Mouse (Mus musculus): Measurements from ENCODE around the gene Dpep3.
A peak's percentile ranks its signal among the peaks of the same experiment; 100 is the strongest.

Gene Dpep3

DNA sequence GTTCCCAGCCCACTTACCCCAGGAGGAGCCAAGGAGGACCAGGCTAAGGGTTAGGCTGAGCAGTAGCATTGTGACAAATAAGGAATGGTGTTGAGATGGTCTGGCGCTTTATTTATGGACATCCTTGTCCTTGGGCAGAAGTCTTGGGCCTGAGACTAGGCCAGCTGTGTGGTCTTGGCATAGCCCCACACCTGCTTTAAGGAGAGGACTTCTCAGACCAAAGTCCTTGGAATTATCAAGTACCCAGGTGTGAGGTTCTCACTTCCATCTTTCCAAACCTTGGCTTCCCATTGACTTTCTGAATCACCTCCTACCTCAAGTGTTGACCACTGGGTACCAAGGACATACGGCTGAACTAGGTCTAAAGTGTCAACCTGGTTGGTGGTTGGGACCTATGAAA is 45.5 kb downstream of the Dpep3 start, which contains the start of gene Ctrl:
Gene Ctrl (minus strand): TSS at position 101 of the 400 bp plus-strand sequence.
- DNase-seq = no peak

DNA sequence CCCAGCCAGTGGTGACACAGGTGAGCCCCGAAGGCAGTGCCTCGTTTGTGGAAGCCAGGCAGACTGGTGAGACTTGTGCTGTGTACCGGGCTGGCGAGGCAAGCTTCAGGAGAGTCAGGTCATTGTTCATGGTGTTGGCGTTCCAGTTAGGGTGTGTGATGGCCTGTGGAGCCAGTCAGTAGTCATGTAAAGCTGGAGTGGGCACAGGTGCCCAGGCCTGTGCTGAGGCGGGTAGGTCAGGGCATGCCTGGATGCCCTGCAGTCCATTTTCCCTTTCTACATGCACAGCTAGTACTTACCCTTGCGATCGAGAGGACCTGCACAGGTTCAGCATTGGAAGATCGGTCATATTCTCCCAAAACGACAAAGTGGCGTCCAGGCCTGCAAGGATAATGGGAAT is 46.7 kb downstream of the Dpep3 start:
- DNase-seq = no peak

DNA sequence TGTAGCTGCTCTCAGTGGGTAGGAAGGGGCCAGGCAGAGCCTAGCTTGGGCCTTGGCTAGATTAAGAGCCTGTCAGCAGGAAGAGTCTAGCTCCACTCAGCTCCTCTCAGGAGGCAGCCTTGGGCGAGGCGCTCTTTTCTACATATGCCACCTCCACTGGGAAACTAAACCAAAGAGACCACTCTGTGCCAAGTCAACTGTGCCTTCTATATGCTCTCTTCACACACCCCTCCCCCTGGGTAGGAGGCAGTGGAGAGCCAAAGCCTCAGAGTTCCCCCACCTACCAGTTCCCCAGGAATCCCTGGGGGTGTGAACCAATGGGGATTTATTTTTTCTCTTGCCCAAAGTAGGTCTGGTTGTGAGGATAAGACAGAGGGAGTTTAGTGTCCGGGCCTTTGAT is 48.0 kb downstream of the Dpep3 start:
- DNase-seq = no peak

GRCm38 (mm10) chr8:105930602-105931001 is 48.6 kb downstream of the Dpep3 start:
- DNase-seq = peak; percentile 75

GRCm38 (mm10) chr8:105925123-105925522 is 54.1 kb downstream of the Dpep3 start:
- DNase-seq = no peak

Data from embryo, embryonic 11 days (tissue).